Mouse (Mus musculus) stomach, embryonic 14.5 days (tissue): ENCODE measurements at regions not wholly inside any gene's neighbourhood (a gene's known extent, or its start where the extent isn't known, plus 50 kb on each side); places are given as distances from the start of the nearest gene placed in this dataset.
A peak's percentile ranks its signal among the peaks of the same experiment; 100 is the strongest.

Experiments
- ATAC-seq: fragments of 200-750 bp; cut with Nextera tagmentation; 2 replicates; pipeline ENCODE4 v1.8.0; 2017; ENCODE audit warnings: low read depth, moderate TSS enrichment; ENCODE audit not compliant: insufficient number of reproducible peaks, insufficient read depth, low FRiP score
- H3K27ac ChIP-seq: fragments of 300-500 bp; sonication (generic); 2 replicates; pipeline ENCODE4 v1.5.1; 2014; ENCODE audit warnings: mild to moderate bottlenecking, low read length, moderate library complexity, mixed read lengths
- H3K27me3 ChIP-seq: fragments of 300-500 bp; sonication (generic); 2 replicates; pipeline ENCODE4 v1.6.1; 2014; ENCODE audit warnings: low read length, control low read depth, mixed read lengths; ENCODE audit not compliant: control insufficient read depth, insufficient read depth
- H3K36me3 ChIP-seq: fragments of 300-500 bp; sonication (generic); 2 replicates; pipeline ENCODE4 v1.6.1; 2014; ENCODE audit warnings: mild to moderate bottlenecking, control low read depth, low read length, moderate library complexity, mixed read lengths; ENCODE audit not compliant: control insufficient read depth, insufficient read depth
- H3K4me1 ChIP-seq: fragments of 300-500 bp; sonication (generic); 2 replicates; pipeline ENCODE4 v1.6.1; 2014; ENCODE audit warnings: low read length, control low read depth, mixed read lengths; ENCODE audit not compliant: control insufficient read depth, insufficient read depth
- H3K4me2 ChIP-seq: fragments of 300-500 bp; sonication (generic); replicated peaks from 2 replicates; pipeline ENCODE4 v1.6.1; 2014; ENCODE audit warnings: low read depth, low read length, control low read depth
- H3K4me3 ChIP-seq: fragments of 300-500 bp; sonication (generic); 2 replicates; pipeline ENCODE4 v1.5.1; 2014; ENCODE audit warnings: low read depth, low read length, control low read depth
- H3K9ac ChIP-seq: fragments of 300-500 bp; sonication (generic); replicated peaks from 2 replicates; pipeline ENCODE4 v1.6.1; 2014; ENCODE audit warnings: low read depth, mild to moderate bottlenecking, control low read depth, low read length, moderate library complexity, mixed read lengths
- H3K9me3 ChIP-seq: fragments of 300-500 bp; sonication (generic); 2 replicates; pipeline ENCODE4 v1.6.1; 2016; ENCODE audit warnings: low read depth, low read length, control low read depth; ENCODE audit not compliant: control insufficient read depth
- WGBS: fragments of 180-500 bp; shearing (Covaris S2); extraction: QIAGEN DNeasy Blood & Tissue Kit; methylation state at CpG from one replicate; pipeline ENCODE4 v1.1.7; 2014; 5-methylcytosine and 5-hydroxymethylcytosine counted together

DNA sequence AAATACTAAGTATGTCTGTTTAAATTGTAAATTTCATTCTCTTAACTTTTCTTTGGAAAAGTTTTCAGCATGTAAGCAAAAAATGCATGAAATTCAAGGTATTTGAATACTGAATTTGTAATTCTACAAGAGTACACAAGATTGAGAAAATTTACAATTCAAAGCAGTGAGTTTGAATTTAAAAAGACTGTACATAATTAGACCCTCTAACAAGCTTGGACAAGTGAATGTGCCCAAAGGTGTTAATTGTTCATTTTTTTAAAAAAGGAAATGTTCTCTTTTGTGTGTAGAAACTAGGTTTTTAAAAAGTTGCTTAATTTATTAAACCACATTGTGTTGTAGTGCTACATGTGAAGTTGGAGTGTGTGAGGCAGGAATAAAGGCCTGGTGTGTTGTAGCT, 174.9 kb upstream of the Arhgap24 start:
- H3K9ac ChIP-seq = no peak overlapping the region
- H3K27me3 ChIP-seq = no peaks in the 10 kb centered on the region
- H3K4me3 ChIP-seq = no peak overlapping the region
- no peaks in the 10 kb centered on the region for H3K36me3 ChIP-seq
- ATAC-seq = no peak
- H3K27ac ChIP-seq = no peak overlapping the region
- no peaks in the 10 kb centered on the region for H3K4me1 ChIP-seq
- H3K9me3 ChIP-seq = no peaks in the 10 kb centered on the region
- H3K4me2 ChIP-seq = no peak overlapping the region

DNA sequence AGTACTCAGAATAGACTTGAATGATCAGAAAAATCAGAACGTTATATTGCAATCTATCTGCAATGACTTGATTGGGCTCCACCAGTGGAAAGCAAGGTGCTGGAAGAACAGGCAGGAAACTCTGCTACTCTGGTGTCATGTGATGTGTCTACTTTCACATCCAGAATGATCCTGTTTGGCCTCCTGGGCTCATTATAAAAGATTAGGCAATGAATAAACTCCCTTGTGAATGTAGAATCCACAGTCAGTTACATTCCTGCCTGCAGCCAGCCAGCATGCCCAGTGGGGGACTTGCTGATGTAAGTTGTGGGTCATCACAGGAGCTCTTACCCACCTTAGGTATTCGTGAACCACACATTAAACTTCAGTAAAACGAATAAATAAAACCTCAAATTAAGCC, 174.5 kb upstream of the Arhgap24 start:
- Histone ChIP-seq H3K4me2 (no peak overlapping the region), H3K4me3 (no peak overlapping the region), H3K9ac (no peak overlapping the region), H3K9me3 (no peaks in the 10 kb centered on the region), H3K4me1 (no peaks in the 10 kb centered on the region), H3K27ac (no peak overlapping the region), H3K27me3 (no peaks in the 10 kb centered on the region), H3K36me3 (no peaks in the 10 kb centered on the region)
- 69% methylated on average over 3 of the region's 3 CpGs for WGBS
- ATAC-seq = no peak

DNA sequence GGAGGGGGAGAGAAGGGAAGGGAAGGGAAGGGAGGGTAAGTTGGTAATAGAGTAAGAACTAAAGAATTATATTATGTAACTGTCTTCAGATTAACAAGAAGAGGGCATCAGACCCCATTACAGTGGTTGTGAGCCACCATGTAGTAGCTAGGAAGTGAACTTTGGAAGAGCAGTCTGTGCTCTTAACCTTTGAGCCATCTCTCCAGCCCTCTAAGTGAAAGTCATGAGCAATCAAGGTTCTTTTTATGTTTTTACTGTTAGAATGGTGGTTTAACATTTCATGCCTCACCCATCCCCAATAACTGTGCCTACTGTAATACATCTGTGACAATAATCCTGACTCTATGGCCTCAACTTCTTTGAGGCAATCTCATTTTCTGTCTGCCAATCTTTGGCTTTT, 169.6 kb upstream of the Arhgap24 start:
- no peaks in the 10 kb centered on the region for H3K4me1 ChIP-seq
- no peak overlapping the region for H3K4me3 ChIP-seq
- no peak overlapping the region for H3K9ac ChIP-seq
- H3K4me2 ChIP-seq = no peak overlapping the region
- no peak overlapping the region for H3K27ac ChIP-seq
- ATAC-seq = no peak
- no peaks in the 10 kb centered on the region for H3K27me3 ChIP-seq
- no peaks in the 10 kb centered on the region for H3K9me3 ChIP-seq
- no peaks in the 10 kb centered on the region for H3K36me3 ChIP-seq

DNA sequence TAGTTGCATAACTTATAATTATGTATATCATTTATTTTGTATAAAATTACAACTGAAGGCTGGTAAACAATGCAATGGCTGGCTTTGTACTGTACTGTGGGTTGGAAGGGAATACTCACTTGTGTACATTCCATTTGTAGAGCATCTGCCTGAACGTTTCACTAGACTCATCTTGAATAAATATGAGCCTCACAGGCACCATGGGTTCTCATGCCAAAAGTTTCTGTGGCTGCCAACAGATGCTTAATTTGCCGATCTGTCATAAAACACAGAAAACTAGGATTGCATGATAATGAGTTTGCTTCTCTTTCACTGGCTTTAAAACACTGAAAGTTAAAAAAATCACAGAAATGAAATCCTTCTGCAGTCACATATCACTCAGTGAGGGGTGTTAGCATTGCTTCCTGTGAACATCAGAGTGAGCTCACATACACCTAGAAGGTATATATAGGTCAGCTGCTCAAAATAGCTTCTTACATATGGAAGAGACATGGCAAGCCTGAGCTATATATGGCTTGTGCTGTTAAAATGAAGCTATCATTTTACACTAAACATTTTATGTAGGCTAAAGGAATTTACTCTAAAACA, 152.9 kb upstream of the Arhgap24 start:
- Histone ChIP-seq H3K4me3 (no peak overlapping the region), H3K9ac (no peak overlapping the region), H3K27me3 (no peaks in the 10 kb centered on the region), H3K27ac (no peak overlapping the region), H3K4me1 (no peaks in the 10 kb centered on the region), H3K36me3 (no peaks in the 10 kb centered on the region), H3K9me3 (no peaks in the 10 kb centered on the region), H3K4me2 (no peak overlapping the region)
- 58% methylated on average over 2 of the region's 2 CpGs for WGBS
- no peak for ATAC-seq

DNA sequence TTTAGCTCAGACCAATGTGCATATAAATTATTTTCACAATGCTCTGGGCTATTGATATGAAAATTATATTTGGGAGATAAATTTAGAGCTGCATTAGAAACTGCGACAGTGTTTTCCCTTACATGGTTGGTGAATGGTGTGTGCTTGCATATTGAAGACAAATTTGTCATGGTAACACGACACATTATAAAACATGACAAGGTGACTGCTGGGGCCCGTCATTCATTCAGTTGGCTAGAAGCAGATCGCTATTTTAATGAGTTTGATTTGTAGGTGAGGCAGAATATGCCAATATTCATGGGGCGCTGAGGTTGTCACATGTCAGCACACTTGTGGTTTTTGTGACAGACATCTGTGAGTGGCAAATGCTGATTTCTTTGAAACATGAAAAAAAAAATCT, 147.3 kb upstream of the Arhgap24 start:
- no peaks in the 10 kb centered on the region for H3K36me3 ChIP-seq
- no peak overlapping the region for H3K4me3 ChIP-seq
- no peak overlapping the region for H3K4me2 ChIP-seq
- no peak for ATAC-seq
- H3K4me1 ChIP-seq = no peaks in the 10 kb centered on the region
- H3K9ac ChIP-seq = no peak overlapping the region
- no peak overlapping the region for H3K27ac ChIP-seq
- no peaks in the 10 kb centered on the region for H3K27me3 ChIP-seq
- WGBS = 70% methylated on average over 5 of the region's 5 CpGs
- no peaks in the 10 kb centered on the region for H3K9me3 ChIP-seq

DNA sequence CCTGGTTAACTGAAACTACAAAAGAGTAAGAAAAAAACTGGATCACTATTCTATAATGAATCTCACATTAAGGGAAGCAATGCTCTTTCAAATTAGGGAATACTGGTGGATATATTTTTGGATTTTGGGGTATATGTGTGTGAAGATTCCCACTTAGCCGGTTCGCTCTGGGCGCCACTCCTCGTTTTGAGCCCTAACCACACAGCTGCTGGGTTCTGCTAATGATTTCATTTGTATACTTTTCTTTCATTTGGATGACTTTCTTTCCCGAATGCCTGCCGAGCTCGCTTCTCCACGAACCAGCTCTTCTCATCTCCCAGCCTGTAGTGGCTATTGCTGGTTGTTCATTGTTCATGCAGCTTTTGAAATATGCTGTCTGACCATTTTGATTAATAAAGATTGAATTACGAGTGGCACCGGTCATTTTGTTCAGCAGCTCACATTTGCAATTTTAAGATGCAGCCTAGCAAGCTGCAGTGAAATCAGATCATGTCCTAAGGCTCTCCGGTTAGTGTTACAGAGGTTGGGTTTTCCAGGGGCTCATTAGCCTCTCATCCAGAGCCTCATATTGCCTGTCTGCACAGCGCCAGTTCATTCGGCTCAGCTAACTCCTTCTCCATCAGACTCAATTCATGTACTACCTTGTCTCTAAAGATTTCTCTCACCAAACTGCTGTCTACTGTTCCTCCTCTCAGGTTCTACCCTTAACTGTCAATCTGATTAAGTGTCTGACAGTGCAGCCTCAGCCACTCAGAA, 146.6 kb upstream of the Arhgap24 start:
- no peak for ATAC-seq
- H3K9ac ChIP-seq = no peak overlapping the region
- no peak overlapping the region for H3K4me3 ChIP-seq
- no peaks in the 10 kb centered on the region for H3K36me3 ChIP-seq
- no peak overlapping the region for H3K27ac ChIP-seq
- no peaks in the 10 kb centered on the region for H3K9me3 ChIP-seq
- H3K4me2 ChIP-seq = no peak overlapping the region
- 63% methylated on average over 13 of the region's 13 CpGs for WGBS
- no peaks in the 10 kb centered on the region for H3K4me1 ChIP-seq
- H3K27me3 ChIP-seq = no peaks in the 10 kb centered on the region

DNA sequence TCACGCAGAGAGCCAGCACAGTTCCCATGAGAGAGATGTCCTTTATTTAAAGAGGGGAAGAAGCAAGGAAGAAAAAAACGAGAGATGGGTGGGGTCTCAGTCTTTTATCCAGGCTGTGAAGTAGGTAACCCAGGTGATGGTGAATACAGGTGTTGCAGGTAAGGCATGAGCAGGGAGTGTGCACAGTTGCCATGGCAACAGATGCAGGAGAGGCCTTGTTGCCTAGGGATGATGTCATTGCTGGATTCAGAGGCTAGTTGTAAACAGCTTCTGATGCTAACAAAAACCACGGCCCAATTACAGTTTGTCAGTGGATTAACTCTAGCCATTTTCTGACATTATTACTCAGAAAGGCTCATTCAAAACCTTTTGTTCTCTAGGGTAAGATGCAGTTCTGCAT, 114.7 kb upstream of the Arhgap24 start:
- H3K27ac ChIP-seq = no peak overlapping the region
- H3K4me1 ChIP-seq = no peaks in the 10 kb centered on the region
- ATAC-seq = no peak
- no peak overlapping the region for H3K9ac ChIP-seq
- H3K36me3 ChIP-seq = no peaks in the 10 kb centered on the region
- no peaks in the 10 kb centered on the region for H3K9me3 ChIP-seq
- H3K27me3 ChIP-seq = no peaks in the 10 kb centered on the region
- H3K4me2 ChIP-seq = no peak overlapping the region
- H3K4me3 ChIP-seq = no peak overlapping the region
- WGBS = 73% methylated on average over 3 of the region's 3 CpGs

DNA sequence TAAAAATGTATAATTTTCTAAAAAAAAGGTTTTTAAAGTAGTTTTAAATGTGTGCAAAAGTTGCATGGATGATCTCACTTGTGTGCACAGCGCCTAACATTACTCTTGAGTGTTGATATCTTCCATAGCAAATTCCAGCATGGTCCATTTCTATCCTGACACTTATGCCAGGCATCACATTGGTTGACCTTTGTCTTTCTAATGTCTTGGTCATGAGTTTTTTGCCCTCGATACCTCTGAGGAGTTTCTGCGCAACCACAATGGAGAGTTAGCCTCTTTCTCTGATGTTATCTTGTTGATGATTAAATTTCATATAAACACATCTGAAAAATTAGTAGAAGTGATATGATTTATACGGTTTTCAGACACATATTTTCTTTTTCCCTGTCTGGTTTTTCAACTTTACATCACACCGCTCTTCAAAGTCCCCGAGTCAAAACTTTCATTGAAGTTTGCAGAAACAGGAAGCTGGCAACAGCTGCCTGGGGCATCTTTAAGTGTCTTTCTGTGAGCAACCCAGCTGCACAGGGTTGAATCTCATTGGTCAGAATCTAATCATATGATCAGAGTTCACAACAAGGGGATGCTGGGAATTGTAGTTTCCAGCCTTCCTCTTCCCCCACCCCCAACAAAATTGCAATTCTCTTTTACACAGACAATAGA, 107.8 kb upstream of the Arhgap24 start:
- no peak overlapping the region for H3K4me3 ChIP-seq

More for the DNA sequence above, 107.8 kb upstream of the Arhgap24 start:
- Histone ChIP-seq H3K9me3 (no peaks in the 10 kb centered on the region), H3K4me1 (no peaks in the 10 kb centered on the region), H3K36me3 (no peaks in the 10 kb centered on the region), H3K4me2 (no peak overlapping the region), H3K27me3 (no peaks in the 10 kb centered on the region), H3K9ac (no peak overlapping the region), H3K27ac (no peak overlapping the region)
- ATAC-seq = peak; percentile 85; the same call in 1 of the 2 replicates
- WGBS = 59% methylated on average over 6 of the region's 6 CpGs
